12 mouse cellular contexts compared by ENCODE assay signal in genomic region chr5:29772651-29773330, GRCm38 (mm10). TPM values are rescaled to one million over a fixed set of nuclear protein-coding genes. Genes with fewer than 3 reads are reported as not detected.
DNase-seq lines count a peak whose midpoint lies in the region; ATAC-seq and TF ChIP-seq lines count a peak whose summit lies in the region.
"Had no signal": no experiment of that assay in that cellular context is flagged by ENCODE, and none has a peak within 500 bp of the region (broad histone marks: within the 10 kb centered on the region; RNA-seq: fewer than 3 reads in every experiment).

No protein-coding gene starts in this region.

- no peaks in the 10 kb centered on the region for H3K9me3 ChIP-seq in embryonic facial prominence, embryonic 11.5 days (replicated peaks; ENCODE audit: control insufficient read depth, low read length)
- H3K9me3 ChIP-seq in embryonic facial prominence, embryonic 10.5 days = no peaks in the 10 kb centered on the region
- H3K9me3 ChIP-seq: embryonic facial prominence, embryonic 12.5 days; hindbrain, embryonic 12.5 days had no signal

- WGBS in embryonic facial prominence, embryonic 11.5 days = 85% methylated on average over 4 of the region's 4 CpGs
- WGBS in embryonic facial prominence, embryonic 10.5 days = 91% methylated on average over 4 of the region's 4 CpGs

- no peaks in the 10 kb centered on the region for H3K27me3 ChIP-seq in embryonic facial prominence, embryonic 11.5 days (ENCODE audit: control insufficient read depth, insufficient read depth, low read length)
- no peaks in the 10 kb centered on the region for H3K27me3 ChIP-seq in embryonic facial prominence, embryonic 10.5 days (replicated peaks; ENCODE audit: low read depth, poor library complexity, severe bottlenecking)
- H3K27me3 ChIP-seq: embryonic facial prominence, embryonic 12.5 days; hindbrain, embryonic 12.5 days had no signal

- peak; percentile 5 for DNase-seq in embryonic facial prominence, embryonic 11.5 days (ENCODE audit: low spot score)
- DNase-seq in embryonic facial prominence, embryonic 10.5 days (ENCODE audit: low spot score) = no peak
- DNase-seq in layer of hippocampus, adult 11-12 months (ENCODE audit: low spot score) = peak; percentile 41
- DNase-seq in layer of hippocampus, postnatal 25 days (ENCODE audit: extremely low spot score in 1 of 2, low spot score in 1 of 2) = no peak
- DNase-seq in urinary bladder, postnatal 14 days (ENCODE audit: low spot score) = no peak
- DNase-seq in left cerebral cortex, adult 18-20 months (ENCODE audit: low spot score in 2 of 2) = no peak

- no peak for ATAC-seq in embryonic facial prominence, embryonic 11.5 days (replicated peaks; ENCODE audit: insufficient number of reproducible peaks, low FRiP score, low TSS enrichment, low read depth)
- peak; percentile 49 for ATAC-seq in megakaryocyte progenitor cell, adult 5-6 weeks (replicated peaks; ENCODE audit: poor library complexity)
- ATAC-seq: activated CD4-positive, CD25-positive, alpha-beta regulatory T cell, adult 4 months had no signal

- no peaks in the 10 kb centered on the region; the same call in 1 of the 2 replicates for H3K36me3 ChIP-seq in embryonic facial prominence, embryonic 11.5 days (replicated peaks; ENCODE audit: control insufficient read depth, insufficient read depth, low read depth, low read length)
- H3K36me3 ChIP-seq in embryonic facial prominence, embryonic 10.5 days (replicated peaks) = peaks cover 92% of the 10 kb centered on the region

- no peak overlapping the region for H3K9ac ChIP-seq in embryonic facial prominence, embryonic 11.5 days (replicated peaks; ENCODE audit: low read length)
- H3K9ac ChIP-seq: embryonic facial prominence, embryonic 12.5 days; hindbrain, embryonic 12.5 days had no signal

- no peak for TF ChIP-seq POLR2A in embryonic fibroblast, embryonic 13.5 days (IDR thresholded peaks at IDR 0.05; ENCODE audit: low read depth, low read length)

- no peak for TF ChIP-seq CTCF in embryonic fibroblast, embryonic 13.5 days (IDR thresholded peaks at IDR 0.05; ENCODE audit: borderline replicate concordance, insufficient read depth, low read length)

- H3K4me3 ChIP-seq in embryonic facial prominence, embryonic 11.5 days (ENCODE audit: low read depth, low read length) = no peak overlapping the region
- H3K4me3 ChIP-seq in embryonic facial prominence, embryonic 10.5 days = no peak overlapping the region
- no peak overlapping the region for H3K4me3 ChIP-seq in embryonic fibroblast, embryonic 13.5 days (ENCODE audit: insufficient read depth, low read length)
- H3K4me3 ChIP-seq: embryonic facial prominence, embryonic 12.5 days; hindbrain, embryonic 12.5 days had no signal

- H3K4me1 ChIP-seq in embryonic facial prominence, embryonic 11.5 days (ENCODE audit: control insufficient read depth, insufficient read depth, low read length) = no peaks in the 10 kb centered on the region
- H3K4me1 ChIP-seq in embryonic facial prominence, embryonic 10.5 days = no peaks in the 10 kb centered on the region
- peaks cover 15% of the 10 kb centered on the region for H3K4me1 ChIP-seq in embryonic fibroblast, embryonic 13.5 days (ENCODE audit: control insufficient read depth, insufficient read depth, low read length)
- H3K4me1 ChIP-seq: embryonic facial prominence, embryonic 12.5 days; hindbrain, embryonic 12.5 days had no signal

- no peak overlapping the region for H3K4me2 ChIP-seq in embryonic facial prominence, embryonic 11.5 days (ENCODE audit: low read depth, low read length)
- H3K4me2 ChIP-seq: embryonic facial prominence, embryonic 12.5 days; hindbrain, embryonic 12.5 days had no signal

- H3K27ac ChIP-seq in embryonic facial prominence, embryonic 11.5 days (replicated peaks; ENCODE audit: low read depth, low read length) = no peak overlapping the region
- no peak overlapping the region for H3K27ac ChIP-seq in embryonic facial prominence, embryonic 10.5 days (replicated peaks)
- H3K27ac ChIP-seq in embryonic fibroblast, embryonic 13.5 days (ENCODE audit: insufficient read depth, low read length) = peak overlapping the region; percentile 69
- H3K27ac ChIP-seq: embryonic facial prominence, embryonic 12.5 days; hindbrain, embryonic 12.5 days had no signal

RNA-seq across cellular contexts. Expression of gene Gm5129, which starts 37.1 kb away (rescaled TPM):
- not detected in 2 replicates for polyA plus RNA-seq in embryonic facial prominence, embryonic 11.5 days (2014; fragmentation: Nextera tagmentation; extraction: Ambion mirVana)
- polyA plus RNA-seq in embryonic facial prominence, embryonic 10.5 days (2016; fragmentation: Nextera tagmentation; extraction: Ambion mirVana) = not detected in 2 replicates
- total RNA-seq in layer of hippocampus, postnatal 25 days (2021) = not detected
- not detected in 2 replicates for polyA plus RNA-seq in embryonic fibroblast, embryonic 13.5 days (2011; ENCODE audit: insufficient read length, low read depth, missing spikeins)
- 1.7 TPM in 1 of 2 replicates, not detected in the other for total RNA-seq in megakaryocyte progenitor cell, adult 5-6 weeks (2015)
- total RNA-seq in megakaryocyte progenitor cell, adult 5-6 weeks (2017) = not detected in 2 replicates
- not detected for total RNA-seq in left cerebral cortex, adult 18-20 months (2021)
- polyA plus RNA-seq: activated CD4-positive, CD25-positive, alpha-beta regulatory T cell, adult 4 months; embryonic facial prominence, embryonic 12.5 days; hindbrain, embryonic 12.5 days; stomach, embryonic 14.5 days had no signal

RNA-seq across cellular contexts. Expression of gene Dnajb6, which starts 37.3 kb away (rescaled TPM):
- 217 and 236 TPM in 2 replicates for polyA plus RNA-seq in embryonic facial prominence, embryonic 11.5 days (2014; fragmentation: Nextera tagmentation; extraction: Ambion mirVana)
- 173 and 181 TPM in 2 replicates for polyA plus RNA-seq in embryonic facial prominence, embryonic 10.5 days (2016; fragmentation: Nextera tagmentation; extraction: Ambion mirVana)
- 100 to 1,000 TPM; 165 to 170 TPM for total RNA-seq in layer of hippocampus, postnatal 25 days (2021)
- polyA plus RNA-seq in embryonic fibroblast, embryonic 13.5 days (2011; ENCODE audit: insufficient read length, low read depth, missing spikeins) = 111 and 121 TPM in 2 replicates
- 139 and 173 TPM in 2 replicates for total RNA-seq in megakaryocyte progenitor cell, adult 5-6 weeks (2015)
- total RNA-seq in megakaryocyte progenitor cell, adult 5-6 weeks (2017) = 142 and 144 TPM in 2 replicates
- total RNA-seq in left cerebral cortex, adult 18-20 months (2021) = 100 to 1,000 TPM; 156 to 163 TPM

Comparison
In these comparisons a context has a peak if more than half of its experiments do, and no peak if none do; other contexts are left out.
1. DNase-seq: peak in embryonic facial prominence, embryonic 11.5 days (single experiment) and layer of hippocampus, adult 11-12 months (single experiment); none in embryonic facial prominence, embryonic 10.5 days (single experiment), layer of hippocampus, postnatal 25 days (0 of 2), urinary bladder, postnatal 14 days (single experiment) and left cerebral cortex, adult 18-20 months (0 of 2).